Mouse (Mus musculus): ENCODE results near the gene Btrc. TPM values are rescaled to one million over a fixed set of nuclear protein-coding genes. Genes with fewer than 3 reads are reported as not detected.

The Btrc gene
- polyA plus RNA-seq, 1 experiment from 2014 or later: 40.6 TPM

DNA sequence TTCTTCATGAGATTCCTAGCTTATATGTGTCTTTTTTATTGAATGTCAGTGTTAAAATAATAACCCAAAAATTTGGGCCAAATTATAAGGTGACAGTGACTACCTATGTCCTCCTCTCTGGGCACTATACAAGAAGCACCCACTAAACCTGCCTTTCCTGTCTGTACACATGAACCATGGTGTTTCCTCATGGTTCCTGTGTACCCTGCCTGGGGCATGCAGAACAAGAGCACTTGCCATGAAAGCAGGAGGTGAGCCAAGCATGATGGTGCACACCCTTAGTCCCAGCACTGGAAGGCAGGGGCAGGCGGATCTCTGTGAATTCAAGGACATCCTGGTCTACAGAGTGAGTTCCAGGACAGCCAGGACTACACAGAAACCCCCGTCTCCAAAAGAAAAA lies 151.8 kb downstream of the Btrc start:
- Histone ChIP-seq H3K4me1 (no peaks in the 10 kb centered on the region), H3K9me3 (no peaks in the 10 kb centered on the region), H3K36me3 (peaks cover 49% of the 10 kb centered on the region), H3K27ac (no peak overlapping the region), H3K4me2 (no peak overlapping the region), H3K27me3 (no peaks in the 10 kb centered on the region), H3K4me3 (no peak overlapping the region), H3K9ac (no peak overlapping the region)
- 90% methylated on average over 2 of the region's 2 CpGs for WGBS
- ATAC-seq (ENCODE audit: insufficient number of reproducible peaks, low FRiP score, low TSS enrichment, low read depth): no peak

DNA sequence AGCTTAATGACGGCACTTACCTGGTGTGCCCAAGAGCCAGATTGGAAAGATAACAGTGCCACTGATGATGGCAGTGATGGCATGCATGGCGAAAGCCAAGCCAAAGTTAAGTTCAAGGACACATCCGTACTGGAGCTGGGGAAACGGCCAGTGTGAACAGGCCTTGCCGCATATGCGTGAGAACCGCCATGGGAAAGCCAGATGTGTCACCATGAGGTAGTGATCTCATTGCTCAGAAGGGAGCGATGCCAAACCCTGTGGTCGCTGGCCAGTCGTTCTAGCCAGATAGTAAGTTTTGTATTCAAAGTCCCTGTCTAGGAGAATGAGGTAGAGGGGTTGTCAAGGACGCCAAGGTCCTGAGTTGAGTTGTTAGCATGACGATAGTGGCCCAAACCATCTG lies 152.7 kb downstream of the Btrc start:
- H3K4me1 ChIP-seq: no peaks in the 10 kb centered on the region
- no peak for ATAC-seq (ENCODE audit: insufficient number of reproducible peaks, low FRiP score, low TSS enrichment, low read depth)
- WGBS: 91% methylated on average over 12 of the region's 12 CpGs
- no peak overlapping the region for H3K4me3 ChIP-seq
- H3K27ac ChIP-seq: no peak overlapping the region
- H3K9ac ChIP-seq: no peak overlapping the region
- no peak overlapping the region for H3K4me2 ChIP-seq
- H3K27me3 ChIP-seq: no peaks in the 10 kb centered on the region
- no peaks in the 10 kb centered on the region for H3K9me3 ChIP-seq
- H3K36me3 ChIP-seq: peaks cover 58% of the 10 kb centered on the region

DNA sequence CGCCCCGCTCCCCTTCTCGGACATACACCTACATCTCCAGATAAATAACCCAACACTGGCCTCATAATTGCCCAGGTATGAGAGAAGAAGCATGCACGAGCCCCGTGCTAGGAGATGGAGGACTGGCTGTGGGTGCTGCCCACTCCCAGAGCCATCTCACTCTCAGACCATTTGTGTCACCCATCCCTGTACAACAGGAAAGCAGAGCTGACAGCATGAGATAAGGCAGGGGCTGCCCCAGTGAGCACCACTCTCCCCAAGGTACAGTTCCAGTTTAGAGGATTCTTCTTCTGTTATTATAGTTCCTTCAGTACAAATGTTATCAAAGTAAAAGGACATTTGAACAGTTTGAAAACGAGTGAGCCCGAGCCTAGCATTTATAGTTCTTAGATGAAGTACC lies 163.8 kb downstream of the Btrc start:
- Histone ChIP-seq H3K27me3 (no peaks in the 10 kb centered on the region), H3K36me3 (peaks cover 66% of the 10 kb centered on the region)
- WGBS: 84% methylated on average over 7 of the region's 7 CpGs

DNA sequence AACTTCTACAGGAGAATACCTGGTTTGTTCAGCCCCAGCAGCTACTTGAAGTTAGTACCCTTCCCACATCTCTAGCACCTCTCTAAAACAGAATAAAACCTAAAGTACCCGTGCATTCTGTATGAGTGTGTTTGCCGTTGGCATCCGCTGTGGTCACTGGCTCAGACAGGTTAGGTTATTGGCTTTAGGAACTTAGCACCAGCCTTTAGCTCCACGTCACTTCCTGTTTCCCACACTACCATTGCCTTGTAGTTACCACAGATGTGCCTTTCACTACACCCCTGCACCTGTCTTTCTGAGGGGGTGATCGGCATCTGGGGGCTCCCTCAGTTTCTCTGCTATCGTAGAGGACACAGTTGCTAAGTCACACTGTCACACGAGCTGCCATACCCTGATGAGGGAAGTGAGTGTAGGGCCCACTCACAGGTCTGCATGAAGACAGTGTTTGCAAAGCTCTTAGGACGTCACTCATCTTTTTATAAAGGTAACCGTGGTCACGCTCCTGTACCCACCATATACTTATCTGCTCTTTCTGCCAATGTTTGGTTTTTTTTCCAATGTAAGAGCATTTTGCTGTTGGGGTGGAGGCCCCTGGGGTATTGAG lies 164.5 kb downstream of the Btrc start:
- Histone ChIP-seq H3K4me2 (no peak overlapping the region), H3K4me3 (no peak overlapping the region), H3K27ac (no peak overlapping the region), H3K27me3 (no peaks in the 10 kb centered on the region), H3K36me3 (peaks cover 60% of the 10 kb centered on the region), H3K4me1 (no peaks in the 10 kb centered on the region), H3K9me3 (no peaks in the 10 kb centered on the region), H3K9ac (no peak overlapping the region)
- ATAC-seq (ENCODE audit: insufficient number of reproducible peaks, low FRiP score, low TSS enrichment, low read depth): no peak
- WGBS: 89% methylated on average over 10 of the region's 10 CpGs

More for the DNA sequence above, 163.8 kb downstream of the Btrc start:
- no peak overlapping the region for H3K4me2 ChIP-seq
- no peak overlapping the region for H3K27ac ChIP-seq
- H3K9ac ChIP-seq: no peak overlapping the region
- no peak overlapping the region for H3K4me3 ChIP-seq
- no peaks in the 10 kb centered on the region for H3K4me1 ChIP-seq
- H3K9me3 ChIP-seq: no peaks in the 10 kb centered on the region
- ATAC-seq (ENCODE audit: insufficient number of reproducible peaks, low FRiP score, low TSS enrichment, low read depth): no peak

DNA sequence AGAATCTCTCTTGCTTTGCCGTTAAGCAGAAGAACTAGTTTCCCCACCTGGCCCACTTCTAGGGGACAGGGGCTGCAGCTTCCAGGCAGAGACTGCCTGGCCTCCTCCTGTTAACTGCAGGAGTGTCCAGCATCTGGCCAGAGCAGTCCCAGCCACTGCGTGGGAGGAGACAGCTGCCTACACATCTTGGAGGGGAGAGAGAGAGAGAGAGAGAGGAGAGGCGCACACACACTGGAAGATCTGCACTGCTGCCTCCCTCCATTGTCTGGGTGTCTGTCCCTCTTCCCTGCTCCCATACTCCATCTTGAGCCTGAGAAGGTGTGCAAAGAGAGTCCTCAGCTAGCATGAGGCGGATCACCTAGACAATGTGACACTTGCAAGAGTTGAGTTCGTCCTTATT lies 165.8 kb downstream of the Btrc start:
- H3K4me3 ChIP-seq: no peak overlapping the region
- WGBS: 73% methylated on average over 5 of the region's 5 CpGs
- no peak overlapping the region for H3K9ac ChIP-seq
- no peaks in the 10 kb centered on the region for H3K9me3 ChIP-seq
- no peak overlapping the region for H3K27ac ChIP-seq
- ATAC-seq (ENCODE audit: insufficient number of reproducible peaks, low FRiP score, low TSS enrichment, low read depth): no peak
- 0 out of 2 replicates have a peak, but pooled peaks cover 2% of the 10 kb centered on the region for H3K27me3 ChIP-seq
- no peak overlapping the region for H3K4me2 ChIP-seq
- H3K4me1 ChIP-seq: no peaks in the 10 kb centered on the region
- peaks cover 48% of the 10 kb centered on the region for H3K36me3 ChIP-seq

- Histone ChIP-seq H3K4me2 (no peak overlapping the region), H3K36me3 (peaks cover 39% of the 10 kb centered on the region), H3K4me3 (no peak overlapping the region), H3K4me1 (no peaks in the 10 kb centered on the region; the same call in 1 of the 2 replicates), H3K27me3 (peaks cover 2% of the 10 kb centered on the region; the same call in 1 of the 2 replicates), H3K27ac (no peak overlapping the region), H3K9me3 (no peaks in the 10 kb centered on the region), H3K9ac (no peak overlapping the region)
- 71% methylated on average over 15 of the region's 15 CpGs for WGBS
- no peak for ATAC-seq (ENCODE audit: insufficient number of reproducible peaks, low FRiP score, low TSS enrichment, low read depth)
Measured at GRCm38 (mm10) chr19:45530200-45530995, 166.9 kb downstream of the Btrc start.

DNA sequence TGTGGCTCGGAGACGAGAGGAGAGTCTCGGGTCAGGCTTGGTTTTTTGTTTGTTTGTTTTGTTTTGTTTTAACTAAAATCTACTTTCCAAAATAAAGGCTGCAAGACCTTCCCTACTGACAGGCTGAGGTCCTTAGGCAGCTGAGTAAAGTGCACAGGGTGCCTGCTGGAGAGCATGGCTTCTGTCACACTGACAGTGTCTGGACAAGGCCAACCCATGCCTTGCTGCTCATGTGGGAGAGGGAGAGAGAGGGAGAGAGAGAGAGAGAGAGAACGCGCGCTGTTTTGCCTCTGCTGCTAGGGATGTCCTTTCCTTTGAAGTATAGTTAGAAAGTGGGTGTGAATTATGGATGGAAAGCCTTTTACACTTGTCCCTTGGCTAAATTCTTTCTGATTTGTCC lies 168.0 kb downstream of the Btrc start:
- WGBS: 46% methylated on average over 6 of the region's 6 CpGs
- Histone ChIP-seq H3K4me3 (no peak overlapping the region), H3K9ac (no peak overlapping the region), H3K27me3 (peaks cover 2% of the 10 kb centered on the region; the same call in 1 of the 2 replicates), H3K27ac (no peak overlapping the region), H3K9me3 (no peaks in the 10 kb centered on the region), H3K4me2 (no peak overlapping the region), H3K36me3 (peaks cover 39% of the 10 kb centered on the region), H3K4me1 (no peaks in the 10 kb centered on the region; the same call in 1 of the 2 replicates)
- ATAC-seq (ENCODE audit: insufficient number of reproducible peaks, low FRiP score, low TSS enrichment, low read depth): no peak

GRCm38 (mm10) chr19:45533617-45534016 lies 170.1 kb downstream of the Btrc start:
- Histone ChIP-seq H3K27me3 (peaks cover 2% of the 10 kb centered on the region; the same call in 1 of the 2 replicates), H3K9me3 (no peaks in the 10 kb centered on the region), H3K27ac (no peak overlapping the region), H3K4me1 (no peaks in the 10 kb centered on the region; the same call in 1 of the 2 replicates), H3K4me3 (no peak overlapping the region), H3K9ac (no peak overlapping the region), H3K4me2 (no peak overlapping the region), H3K36me3 (peaks cover 23% of the 10 kb centered on the region)
- 59% methylated on average over 7 of the region's 7 CpGs for WGBS
- no peak for ATAC-seq (ENCODE audit: insufficient number of reproducible peaks, low FRiP score, low TSS enrichment, low read depth)

- H3K9me3 ChIP-seq: no peaks in the 10 kb centered on the region
- 37% methylated on average over 8 of the region's 8 CpGs for whole genome bisulfite sequencing
- H3K4me1 ChIP-seq: no peaks in the 10 kb centered on the region; the same call in 1 of the 2 replicates
- peaks cover 11% of the 10 kb centered on the region for H3K27me3 ChIP-seq
- H3K4me3 ChIP-seq: no peak overlapping the region
- no peak overlapping the region for H3K9ac ChIP-seq
- ATAC-seq (ENCODE audit: insufficient number of reproducible peaks, low FRiP score, low TSS enrichment, low read depth): no peak
- H3K36me3 ChIP-seq: peaks cover 7% of the 10 kb centered on the region
- H3K4me2 ChIP-seq: no peak overlapping the region
- H3K27ac ChIP-seq: no peak overlapping the region
Measured at GRCm38 (mm10) chr19:45535214-45535735, 171.7 kb downstream of the Btrc start.

- H3K9me3 ChIP-seq: no peaks in the 10 kb centered on the region
- H3K4me2 ChIP-seq: no peak overlapping the region
- H3K27me3 ChIP-seq: peaks cover 17% of the 10 kb centered on the region
- WGBS: 39% methylated on average over 6 of the region's 6 CpGs
- H3K36me3 ChIP-seq: 0 out of 2 replicates have a peak, but pooled peaks cover under 1% of the 10 kb centered on the region
- H3K4me1 ChIP-seq: peaks cover 2% of the 10 kb centered on the region
- H3K4me3 ChIP-seq: no peak overlapping the region
- no peak for ATAC-seq (ENCODE audit: insufficient number of reproducible peaks, low FRiP score, low TSS enrichment, low read depth)
- no peak overlapping the region for H3K9ac ChIP-seq
- H3K27ac ChIP-seq: no peak overlapping the region
Measured at GRCm38 (mm10) chr19:45535929-45536328, 172.4 kb downstream of the Btrc start.

- 55% methylated on average over 1 of the region's 1 CpGs for WGBS
- Histone ChIP-seq H3K27me3 (peaks cover 33% of the 10 kb centered on the region), H3K9me3 (no peaks in the 10 kb centered on the region), H3K4me3 (no peak overlapping the region), H3K9ac (no peak overlapping the region), H3K4me1 (peaks cover 14% of the 10 kb centered on the region), H3K36me3 (no peaks in the 10 kb centered on the region), H3K4me2 (no peak overlapping the region), H3K27ac (no peak overlapping the region)
- ATAC-seq (ENCODE audit: insufficient number of reproducible peaks, low FRiP score, low TSS enrichment, low read depth): no peak
Measured at GRCm38 (mm10) chr19:45537505-45537904, 174.0 kb downstream of the Btrc start.

All from limb, embryonic 15.5 days (tissue).